Mouse (Mus musculus) kidney, embryonic 14.5 days (tissue): Measurements from ENCODE around the gene Ppp1r14a. TPM values are rescaled to one million over a fixed set of nuclear protein-coding genes. Genes with fewer than 3 reads are reported as not detected.

Experiments used
- ATAC-seq: fragments of 200-750 bp; cut with Nextera tagmentation; 2 replicates; pipeline ENCODE4 v1.8.0; 2017; ENCODE audit warnings: moderate number of reproducible peaks, mild to moderate bottlenecking, moderate TSS enrichment, moderate library complexity; ENCODE audit not compliant: low FRiP score, low TSS enrichment
- H3K27ac ChIP-seq: fragments of 300-500 bp; sonication (generic); 2 replicates; pipeline ENCODE4 v1.5.1; 2014; ENCODE audit warnings: low read depth, mild to moderate bottlenecking, low read length, moderate library complexity, mixed read lengths
- H3K27me3 ChIP-seq: fragments of 300-500 bp; sonication (generic); 2 replicates; pipeline ENCODE4 v1.6.1; 2014; ENCODE audit warnings: mild to moderate bottlenecking, low read length; ENCODE audit not compliant: control insufficient read depth, insufficient read depth
- H3K36me3 ChIP-seq: fragments of 300-500 bp; sonication (generic); 2 replicates; pipeline ENCODE4 v1.6.1; 2014; ENCODE audit warnings: low read length, mixed read lengths; ENCODE audit not compliant: control insufficient read depth, insufficient read depth
- H3K4me1 ChIP-seq: fragments of 300-500 bp; sonication (generic); 2 replicates; pipeline ENCODE4 v1.6.1; 2014; ENCODE audit warnings: low read length, mixed read lengths; ENCODE audit not compliant: control insufficient read depth, insufficient read depth
- H3K4me2 ChIP-seq: fragments of 300-500 bp; sonication (generic); replicated peaks from 2 replicates; pipeline ENCODE4 v1.6.1; 2014; ENCODE audit warnings: low read depth, mild to moderate bottlenecking, low read length
- H3K4me3 ChIP-seq: fragments of 300-500 bp; sonication (generic); 2 replicates; pipeline ENCODE4 v1.5.1; 2014; ENCODE audit warnings: mild to moderate bottlenecking, low read length
- H3K9ac ChIP-seq: fragments of 300-500 bp; sonication (generic); 2 replicates; pipeline ENCODE4 v1.6.1; 2014; ENCODE audit warnings: low read depth, mild to moderate bottlenecking, low read length, moderate library complexity
- H3K9me3 ChIP-seq: fragments of 300-500 bp; sonication (generic); 2 replicates; pipeline ENCODE4 v1.6.1; 2016; ENCODE audit warnings: low read length; ENCODE audit not compliant: control insufficient read depth
- WGBS: fragments of 180-500 bp; shearing (Covaris S2); extraction: QIAGEN DNeasy Blood & Tissue Kit; methylation state at CpG from one replicate; pipeline ENCODE4 v1.1.7; 2014; 5-methylcytosine and 5-hydroxymethylcytosine counted together
- polyA plus RNA-seq: library from polyadenylated mRNA; unstranded; fragments of >200 nt; fragmentation: Nextera tagmentation; extraction: Ambion mirVana; gene quantifications from 2 replicates; pipeline ENCODE4 v1.2.1, GENCODE M21; 2014

Gene Ppp1r14a
- polyA plus RNA-seq, 1 experiment from 2014 or later, result 19.3 TPM

DNA sequence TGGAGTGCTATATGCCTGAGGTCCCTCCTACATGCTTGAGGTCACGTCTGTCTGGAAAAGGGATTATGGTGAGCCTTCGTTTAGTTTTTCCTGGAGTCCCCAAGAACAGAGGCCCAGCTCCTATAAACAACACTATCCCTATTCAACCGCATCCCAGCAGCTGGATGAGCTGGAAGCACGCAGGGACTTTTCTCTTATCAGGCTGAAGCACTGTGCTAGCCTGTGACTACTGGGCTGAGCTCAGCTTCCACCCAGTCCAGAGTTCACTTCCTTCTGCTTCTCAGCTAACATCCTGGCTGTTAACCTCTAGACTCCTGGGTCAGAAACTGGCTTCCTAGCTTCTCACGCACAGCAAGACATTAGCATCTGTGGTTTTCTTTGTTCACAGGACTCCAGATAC lies 35.3 kb upstream of the Ppp1r14a start:
- Histone ChIP-seq H3K9ac (no peak overlapping the region), H3K4me2 (no peak overlapping the region), H3K4me3 (no peak overlapping the region), H3K27ac (no peak overlapping the region), H3K36me3 (no peaks in the 10 kb centered on the region; the same call in 1 of the 2 replicates), H3K9me3 (no peaks in the 10 kb centered on the region), H3K27me3 (peaks cover 5% of the 10 kb centered on the region; the same call in 1 of the 2 replicates), H3K4me1 (peaks cover 13% of the 10 kb centered on the region; the same call in 1 of the 2 replicates)
- WGBS, result 28% methylated on average over 5 of the region's 5 CpGs
- no peak for ATAC-seq

DNA sequence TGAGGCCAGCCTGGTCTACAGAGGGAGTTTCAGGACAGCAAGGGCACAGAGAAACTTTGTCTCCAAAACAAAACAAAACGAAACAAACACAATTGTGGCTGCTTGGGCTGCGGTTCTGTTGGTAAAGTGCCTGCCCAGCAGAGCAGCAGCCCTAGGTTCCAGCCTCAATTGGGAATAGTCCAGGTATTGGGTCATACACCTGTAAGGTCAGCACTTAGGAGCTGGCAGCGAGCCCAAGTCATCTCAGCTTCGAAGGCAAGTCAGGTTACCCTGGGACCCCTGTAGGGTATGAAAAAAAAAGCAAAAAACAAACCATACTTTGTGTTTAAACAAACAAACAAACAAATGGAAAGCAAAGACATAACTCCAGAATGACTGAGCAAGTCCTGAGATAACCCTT lies 33.2 kb upstream of the Ppp1r14a start:
- no peak overlapping the region for H3K4me2 ChIP-seq
- H3K4me3 ChIP-seq, result no peak overlapping the region
- 89% methylated on average over 4 of the region's 4 CpGs for WGBS
- no peaks in the 10 kb centered on the region for H3K9me3 ChIP-seq
- H3K27me3 ChIP-seq, result no peaks in the 10 kb centered on the region
- no peak for ATAC-seq
- H3K36me3 ChIP-seq, result no peaks in the 10 kb centered on the region; the same call in 1 of the 2 replicates
- H3K27ac ChIP-seq, result no peak overlapping the region
- no peak overlapping the region for H3K9ac ChIP-seq
- H3K4me1 ChIP-seq, result peaks cover 16% of the 10 kb centered on the region; the same call in 1 of the 2 replicates

DNA sequence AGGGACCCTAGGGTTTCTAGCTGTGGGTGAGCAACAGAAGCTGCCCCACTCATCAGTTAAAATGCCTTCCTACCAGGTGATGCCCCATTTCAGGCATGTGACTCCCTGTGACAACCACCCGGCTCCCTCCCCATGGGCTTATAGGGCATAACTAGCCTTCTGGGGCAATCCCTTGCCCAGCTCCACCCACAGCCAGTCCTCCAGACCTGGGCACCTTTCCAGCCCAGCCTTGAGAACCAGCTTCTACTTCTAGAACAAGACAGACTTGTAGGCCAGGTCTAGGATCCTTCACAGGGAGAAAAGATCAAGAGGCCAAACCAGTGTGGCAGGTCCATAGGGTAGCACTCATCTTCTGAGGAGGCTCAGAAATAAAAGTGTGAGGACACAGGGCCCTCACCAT lies 31.7 kb upstream of the Ppp1r14a start:
- H3K9me3 ChIP-seq, result no peaks in the 10 kb centered on the region
- no peak for ATAC-seq
- 94% methylated on average over 1 of the region's 1 CpGs for WGBS
- no peaks in the 10 kb centered on the region; the same call in 1 of the 2 replicates for H3K36me3 ChIP-seq
- no peak overlapping the region for H3K9ac ChIP-seq
- no peak overlapping the region for H3K4me2 ChIP-seq
- H3K27me3 ChIP-seq, result no peaks in the 10 kb centered on the region
- H3K4me3 ChIP-seq, result no peak overlapping the region
- H3K27ac ChIP-seq, result no peak overlapping the region
- H3K4me1 ChIP-seq, result peaks cover 21% of the 10 kb centered on the region; the same call in 1 of the 2 replicates

DNA sequence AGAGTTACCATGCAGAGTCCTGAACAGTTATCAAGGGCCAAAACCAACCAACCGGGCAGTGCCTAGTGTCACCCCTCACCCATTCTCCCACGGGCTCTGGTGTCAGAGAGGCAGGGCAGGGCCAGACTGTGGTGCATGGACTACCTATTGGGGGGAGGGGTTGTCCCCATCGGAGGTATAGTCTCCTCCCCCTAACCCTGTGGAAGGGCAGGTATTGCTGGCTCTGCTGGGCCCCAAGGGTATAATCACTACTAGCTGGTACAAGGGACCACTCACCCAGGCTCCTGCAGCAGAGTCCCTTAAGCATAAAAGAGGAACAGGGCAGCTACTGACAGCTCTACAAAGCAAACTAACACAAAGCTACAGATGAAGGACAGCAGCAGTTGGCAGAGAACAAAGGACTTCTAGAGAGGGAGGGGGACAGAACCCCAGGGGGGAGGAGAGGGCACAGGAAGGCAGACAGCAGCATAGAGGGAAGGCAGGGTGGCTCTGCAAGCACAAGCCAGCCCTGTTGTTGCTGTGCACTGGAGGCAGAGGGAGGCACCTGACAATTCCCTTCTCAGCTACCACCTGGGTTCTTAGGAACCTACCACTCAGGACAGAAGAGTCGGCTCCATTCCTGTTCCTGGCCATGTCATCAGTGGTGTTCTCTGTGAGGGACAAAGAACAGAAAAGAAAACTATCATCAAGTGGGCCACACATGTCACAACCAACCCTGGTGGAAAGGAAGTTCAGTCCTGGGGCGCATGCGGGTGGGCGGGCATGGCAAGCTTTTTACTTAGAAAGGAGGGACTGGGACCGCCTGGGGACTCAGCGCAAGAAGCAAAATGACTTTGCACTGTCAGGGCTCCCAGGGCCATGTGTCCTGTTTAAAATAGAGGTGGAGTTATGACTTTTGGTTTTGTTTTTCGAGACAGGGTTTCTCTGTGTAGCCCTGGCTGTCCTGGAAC lies 29.1 kb upstream of the Ppp1r14a start:
- Histone ChIP-seq H3K27ac (no peak overlapping the region), H3K4me3 (no peak overlapping the region), H3K36me3 (no peaks in the 10 kb centered on the region; the same call in 1 of the 2 replicates), H3K9me3 (no peaks in the 10 kb centered on the region), H3K9ac (no peak overlapping the region), H3K27me3 (no peaks in the 10 kb centered on the region), H3K4me2 (no peak overlapping the region), H3K4me1 (peaks cover 20% of the 10 kb centered on the region; the same call in 1 of the 2 replicates)
- no peak for ATAC-seq
- 78% methylated on average over 10 of the region's 10 CpGs for WGBS

DNA sequence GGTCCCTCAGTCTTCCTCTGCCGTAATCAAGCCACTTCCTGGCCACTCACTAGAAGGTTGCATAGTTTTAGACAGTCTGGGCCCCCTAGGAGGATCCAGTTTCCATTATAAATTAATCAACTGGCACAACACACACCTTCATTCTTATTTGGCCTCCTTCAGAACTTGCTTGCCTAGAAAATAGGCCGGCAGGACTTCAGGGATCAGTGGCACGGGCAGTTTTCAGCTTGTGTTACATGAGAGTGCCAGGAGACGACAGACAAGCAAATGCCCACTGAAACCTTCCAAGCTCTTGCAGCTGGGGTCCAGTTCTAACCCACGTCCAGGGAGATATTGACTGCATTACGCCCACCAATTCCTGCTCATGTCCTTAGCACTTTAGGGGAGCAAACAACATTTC lies 27.0 kb upstream of the Ppp1r14a start:
- Histone ChIP-seq H3K9me3 (no peaks in the 10 kb centered on the region), H3K36me3 (no peaks in the 10 kb centered on the region; the same call in 1 of the 2 replicates), H3K9ac (no peak overlapping the region), H3K27me3 (no peaks in the 10 kb centered on the region), H3K4me2 (no peak overlapping the region), H3K27ac (no peak overlapping the region), H3K4me1 (peaks cover 21% of the 10 kb centered on the region; the same call in 1 of the 2 replicates), H3K4me3 (no peak overlapping the region)
- ATAC-seq, result no peak
- 45% methylated on average over 6 of the region's 6 CpGs for WGBS

DNA sequence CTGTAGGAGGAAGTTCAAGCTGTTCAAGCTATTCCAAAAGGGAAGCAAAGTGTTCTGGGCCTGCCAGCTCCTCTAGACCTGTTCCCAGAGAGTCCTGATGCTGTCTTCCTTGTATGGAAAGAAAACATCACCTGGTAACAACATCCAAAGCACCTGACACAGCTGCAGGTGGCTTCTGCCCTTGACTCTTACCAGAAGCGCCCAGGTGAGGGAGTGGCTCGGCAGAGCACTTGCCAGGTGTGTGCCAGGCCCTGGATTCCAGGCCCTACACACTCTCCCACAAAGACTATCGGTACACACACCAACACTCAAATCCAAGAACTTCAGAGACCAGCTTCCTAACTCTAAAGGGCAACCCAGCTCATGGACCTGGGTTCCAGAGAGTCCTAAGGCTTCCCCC lies 25.3 kb upstream of the Ppp1r14a start:
- Histone ChIP-seq H3K27me3 (no peaks in the 10 kb centered on the region), H3K36me3 (no peaks in the 10 kb centered on the region; the same call in 1 of the 2 replicates), H3K4me1 (peaks cover 21% of the 10 kb centered on the region; the same call in 1 of the 2 replicates), H3K9ac (no peak overlapping the region), H3K9me3 (no peaks in the 10 kb centered on the region), H3K4me3 (no peak overlapping the region), H3K27ac (no peak overlapping the region), H3K4me2 (no peak overlapping the region)
- no peak for ATAC-seq
- WGBS, result 84% methylated on average over 3 of the region's 3 CpGs

DNA sequence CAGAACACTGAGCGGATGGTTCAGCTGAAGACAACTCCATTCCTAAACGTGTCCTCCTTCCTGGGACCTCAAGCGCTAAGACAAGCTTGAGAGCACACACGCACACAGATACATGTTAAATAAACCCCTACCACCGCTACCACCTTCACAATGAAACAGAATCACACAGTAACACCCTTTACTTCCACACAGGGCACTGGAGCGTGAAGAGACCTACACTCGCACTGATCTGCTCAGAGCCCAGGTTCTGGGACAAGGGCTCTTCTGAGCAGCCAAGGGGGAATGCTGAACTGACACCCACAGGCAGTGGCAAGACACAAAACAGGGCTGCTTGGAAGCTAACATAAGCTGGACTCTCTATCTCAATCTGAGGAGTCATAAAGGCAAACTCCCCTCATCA lies 23.5 kb upstream of the Ppp1r14a start:
- 51% methylated on average over 7 of the region's 7 CpGs for WGBS
- no peak overlapping the region for H3K27ac ChIP-seq
- no peak overlapping the region for H3K4me2 ChIP-seq
- no peaks in the 10 kb centered on the region for H3K9me3 ChIP-seq
- no peak overlapping the region for H3K9ac ChIP-seq
- no peak overlapping the region for H3K4me3 ChIP-seq
- peak; percentile 54 for ATAC-seq
- peaks cover 19% of the 10 kb centered on the region; the same call in 1 of the 2 replicates for H3K4me1 ChIP-seq
- H3K27me3 ChIP-seq, result no peaks in the 10 kb centered on the region
- H3K36me3 ChIP-seq, result no peaks in the 10 kb centered on the region

DNA sequence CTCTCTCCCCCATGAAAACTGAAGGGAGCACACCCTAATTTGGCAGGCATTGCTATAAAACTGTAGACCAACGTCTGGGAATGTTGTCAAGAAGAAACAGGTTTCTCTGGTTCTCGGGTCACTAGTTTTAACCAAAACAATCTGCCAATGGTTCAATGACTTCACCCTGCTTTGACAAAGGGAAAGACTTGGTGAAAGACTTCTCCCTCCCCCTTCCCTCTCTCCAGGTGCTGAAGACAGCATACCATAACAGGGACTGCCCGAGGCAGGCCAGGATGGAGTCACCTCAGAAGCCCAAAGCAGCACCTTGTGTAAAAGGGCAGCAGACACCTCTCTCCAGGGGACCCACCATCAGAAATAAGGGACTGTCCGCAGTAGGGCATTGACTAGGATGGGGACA lies 22.2 kb upstream of the Ppp1r14a start:
- Histone ChIP-seq H3K27me3 (no peaks in the 10 kb centered on the region), H3K9ac (no peak overlapping the region), H3K4me1 (peaks cover 25% of the 10 kb centered on the region), H3K4me2 (no peak overlapping the region), H3K27ac (no peak overlapping the region), H3K36me3 (no peaks in the 10 kb centered on the region), H3K9me3 (no peaks in the 10 kb centered on the region), H3K4me3 (no peak overlapping the region)
- WGBS, result 46% methylated on average over 4 of the region's 4 CpGs
- ATAC-seq, result peak; percentile 50; the same call in 1 of the 2 replicates

DNA sequence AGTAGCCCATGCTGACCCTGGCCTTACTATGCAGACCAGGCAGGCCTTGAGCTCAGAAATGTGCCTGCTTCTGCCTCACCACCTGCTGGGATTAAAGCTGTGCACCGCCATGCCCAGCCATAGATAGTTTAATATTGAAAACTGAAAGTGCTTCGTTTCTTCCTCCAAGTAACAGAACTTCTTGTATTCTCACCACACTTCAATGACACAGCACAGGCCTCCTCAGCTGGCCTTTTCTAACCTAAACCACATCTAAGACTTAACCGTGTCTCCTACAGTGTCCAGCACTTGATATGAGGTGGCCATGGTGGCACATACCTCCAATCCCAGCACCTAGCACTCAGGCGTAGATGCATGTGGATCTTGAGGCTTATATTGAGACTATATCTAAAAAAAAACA lies 18.7 kb upstream of the Ppp1r14a start:
- Histone ChIP-seq H3K9me3 (no peaks in the 10 kb centered on the region), H3K9ac (no peak overlapping the region), H3K36me3 (no peaks in the 10 kb centered on the region), H3K4me2 (no peak overlapping the region), H3K27ac (no peak overlapping the region), H3K4me3 (no peak overlapping the region), H3K27me3 (no peaks in the 10 kb centered on the region), H3K4me1 (peaks cover 13% of the 10 kb centered on the region; the same call in 1 of the 2 replicates)
- 82% methylated on average over 4 of the region's 4 CpGs for WGBS
- no peak for ATAC-seq
